Mouse (Mus musculus): ENCODE data around the gene Dlgap1. TPM values are rescaled to one million over a fixed set of nuclear protein-coding genes. Genes with fewer than 3 reads are reported as not detected.
A peak's percentile ranks its signal among the peaks of the same experiment; 100 is the strongest.

Dlgap1 gene
- polyA plus RNA-seq, 1 experiment from 2014 or later, result 7.2 TPM

DNA sequence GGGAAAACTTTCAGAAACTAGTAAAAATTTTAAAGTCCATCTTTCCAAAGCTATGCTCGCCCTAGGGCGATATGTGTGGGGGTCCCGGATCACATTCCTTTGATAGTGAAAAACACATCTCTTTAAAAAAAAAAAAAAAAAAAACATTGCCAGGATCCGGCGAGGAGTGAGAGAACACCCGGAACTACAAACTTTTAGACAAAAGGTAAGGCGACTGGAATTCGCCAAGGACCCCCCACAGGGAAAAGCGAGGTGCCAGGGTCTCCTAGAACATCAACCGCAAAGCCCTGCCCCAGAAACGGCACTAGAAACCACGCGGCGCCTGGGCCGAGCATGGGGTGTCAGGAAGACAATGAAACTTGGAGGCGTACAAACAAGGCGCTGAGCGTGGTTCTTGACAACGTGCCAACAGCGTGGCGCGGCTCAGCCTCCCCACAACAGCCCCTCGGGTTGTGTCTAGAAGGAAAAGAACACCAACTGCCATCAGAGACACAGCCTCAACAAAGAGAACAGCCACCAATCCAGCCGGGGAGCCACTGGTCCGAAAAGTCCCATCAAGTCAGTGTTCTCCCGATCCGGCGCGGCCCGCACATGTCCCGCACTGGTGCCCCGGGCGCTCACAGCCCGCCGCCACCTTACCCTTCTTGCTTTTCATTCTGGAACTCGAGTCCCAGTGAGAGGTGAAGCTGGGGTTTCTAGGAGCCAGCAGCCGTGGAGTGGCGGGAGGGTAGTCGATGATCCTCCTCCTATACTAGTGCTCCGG, 881.5 kb downstream of the Dlgap1 start:
- H3K27ac ChIP-seq, result peak overlapping the region; percentile 93
- peak; percentile 23 for ATAC-seq (ENCODE audit: low FRiP score)
- H3K36me3 ChIP-seq, result no peaks in the 10 kb centered on the region
- WGBS, result under 1% methylated on average over 40 of the region's 40 CpGs
- H3K4me2 ChIP-seq (replicated peaks), result peak overlapping the region; percentile 93
- peaks cover 4% of the 10 kb centered on the region; the same call in 1 of the 2 replicates for H3K27me3 ChIP-seq
- H3K4me3 ChIP-seq, result peak overlapping the region; percentile 71
- peak overlapping the region; percentile 74 for H3K9ac ChIP-seq
- no peaks in the 10 kb centered on the region for H3K9me3 ChIP-seq (replicated peaks)
- H3K4me1 ChIP-seq, result peaks cover 35% of the 10 kb centered on the region

- peak overlapping the region; percentile 93 for H3K4me2 ChIP-seq (replicated peaks)
- H3K4me3 ChIP-seq, result peak overlapping the region; percentile 71
- ATAC-seq (ENCODE audit: low FRiP score), result peak; percentile 61
- WGBS, result under 1% methylated on average over 54 of the region's 54 CpGs
- peaks cover 4% of the 10 kb centered on the region; the same call in 1 of the 2 replicates for H3K27me3 ChIP-seq
- H3K9me3 ChIP-seq (replicated peaks), result no peaks in the 10 kb centered on the region
- H3K27ac ChIP-seq, result peak overlapping the region; percentile 93
- no peaks in the 10 kb centered on the region for H3K36me3 ChIP-seq
- peaks cover 35% of the 10 kb centered on the region for H3K4me1 ChIP-seq
- H3K9ac ChIP-seq, result peak overlapping the region; percentile 74
These were observed 882.4 kb downstream of the Dlgap1 start for GRCm38 (mm10) chr17:70850996-70851991.

GRCm38 (mm10) chr17:70852011-70852685, 883.3 kb downstream of the Dlgap1 start:
- ATAC-seq (ENCODE audit: low FRiP score), result no peak
- H3K9ac ChIP-seq, result peak overlapping the region; percentile 82
- peaks cover 33% of the 10 kb centered on the region for H3K4me1 ChIP-seq
- peak overlapping the region; percentile 93 for H3K27ac ChIP-seq
- H3K36me3 ChIP-seq, result no peaks in the 10 kb centered on the region
- H3K4me2 ChIP-seq (replicated peaks), result peak overlapping the region; percentile 93
- H3K27me3 ChIP-seq, result peaks cover 4% of the 10 kb centered on the region; the same call in 1 of the 2 replicates
- H3K4me3 ChIP-seq, result peak overlapping the region; percentile 71
- H3K9me3 ChIP-seq (replicated peaks), result no peaks in the 10 kb centered on the region
- under 1% methylated on average over 29 of the region's 29 CpGs for WGBS

- Histone ChIP-seq H3K4me2 (replicated peaks) (peak overlapping the region; percentile 93), H3K9ac (peak overlapping the region; percentile 82), H3K27me3 (peaks cover 4% of the 10 kb centered on the region; the same call in 1 of the 2 replicates), H3K36me3 (no peaks in the 10 kb centered on the region), H3K9me3 (replicated peaks) (no peaks in the 10 kb centered on the region), H3K4me3 (peak overlapping the region; percentile 71), H3K27ac (peak overlapping the region; percentile 92), H3K4me1 (peaks cover 30% of the 10 kb centered on the region)
- peak; percentile 47 for ATAC-seq (ENCODE audit: low FRiP score)
- under 1% methylated on average over 49 of the region's 51 CpGs for WGBS
These were observed 884.0 kb downstream of the Dlgap1 start for GRCm38 (mm10) chr17:70852686-70853386.

GRCm38 (mm10) chr17:70853436-70853905, 884.6 kb downstream of the Dlgap1 start, which contains the start of gene Tgif1:
Gene Tgif1 (minus strand): TSS chr17:70853546.
- peak within 1 kb of the TSS; percentile 82 for H3K9ac ChIP-seq
- WGBS, result under 1% methylated on average over 29 of the region's 29 CpGs
- peak within 1 kb of the TSS; percentile 92 for H3K27ac ChIP-seq
- peaks cover 27% of the 10 kb centered on the region for H3K4me1 ChIP-seq
- H3K9me3 ChIP-seq (replicated peaks), result no peaks in the 10 kb centered on the region
- peak within 1 kb of the TSS; percentile 71 for H3K4me3 ChIP-seq
- ATAC-seq (ENCODE audit: low FRiP score), result peak; percentile 5; the same call in 1 of the 2 replicates
- peak within 1 kb of the TSS; percentile 93 for H3K4me2 ChIP-seq (replicated peaks)
- H3K27me3 ChIP-seq, result peaks cover 4% of the 10 kb centered on the region; the same call in 1 of the 2 replicates
- H3K36me3 ChIP-seq, result no peaks in the 10 kb centered on the region

GRCm38 (mm10) chr17:70854021-70854420, 885.1 kb downstream of the Dlgap1 start:
- H3K27me3 ChIP-seq, result no peaks in the 10 kb centered on the region
- 24% methylated on average over 6 of the region's 6 CpGs for WGBS
- H3K36me3 ChIP-seq, result no peaks in the 10 kb centered on the region
- H3K4me1 ChIP-seq, result peaks cover 22% of the 10 kb centered on the region
- H3K27ac ChIP-seq, result peak overlapping the region; percentile 92; the same call in 1 of the 2 replicates
- H3K9me3 ChIP-seq (replicated peaks), result no peaks in the 10 kb centered on the region
- no peak for ATAC-seq (ENCODE audit: low FRiP score)
- peak overlapping the region; percentile 93 for H3K4me2 ChIP-seq (replicated peaks)
- no peak overlapping the region; the same call in 1 of the 2 replicates for H3K9ac ChIP-seq
- H3K4me3 ChIP-seq, result peak overlapping the region; percentile 71

DNA sequence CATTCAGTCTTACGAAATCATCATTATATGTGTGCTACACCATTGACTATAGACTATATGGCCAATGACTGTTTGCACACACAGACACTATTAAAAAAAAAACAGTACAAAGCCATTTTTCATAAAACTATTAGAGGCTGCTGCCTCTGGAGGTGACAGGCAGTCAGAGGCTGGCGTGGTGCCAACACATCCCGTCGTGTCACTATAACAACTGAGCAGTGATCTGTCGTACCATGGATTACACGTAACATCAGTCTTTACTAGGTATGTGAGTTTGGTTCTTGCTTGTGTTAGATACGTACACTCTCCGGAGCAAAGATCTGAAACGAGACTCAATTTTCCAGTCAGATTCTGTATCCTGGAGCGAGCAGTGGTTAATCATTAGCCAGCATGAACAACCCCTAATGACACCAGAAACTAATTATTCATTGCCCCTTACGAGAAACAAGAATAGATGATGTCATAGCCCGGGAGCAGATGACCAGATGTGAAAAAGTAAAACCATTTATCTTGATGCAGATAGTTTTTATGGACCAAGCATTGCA, 888.1 kb downstream of the Dlgap1 start:
- Histone ChIP-seq H3K9ac (no peak overlapping the region), H3K4me1 (peaks cover 7% of the 10 kb centered on the region; the same call in 1 of the 2 replicates), H3K9me3 (replicated peaks) (no peaks in the 10 kb centered on the region), H3K4me3 (no peak overlapping the region), H3K4me2 (replicated peaks) (no peak overlapping the region), H3K27me3 (no peaks in the 10 kb centered on the region), H3K36me3 (no peaks in the 10 kb centered on the region), H3K27ac (no peak overlapping the region)
- WGBS, result 55% methylated on average over 12 of the region's 12 CpGs
- ATAC-seq (ENCODE audit: low FRiP score), result no peak

DNA sequence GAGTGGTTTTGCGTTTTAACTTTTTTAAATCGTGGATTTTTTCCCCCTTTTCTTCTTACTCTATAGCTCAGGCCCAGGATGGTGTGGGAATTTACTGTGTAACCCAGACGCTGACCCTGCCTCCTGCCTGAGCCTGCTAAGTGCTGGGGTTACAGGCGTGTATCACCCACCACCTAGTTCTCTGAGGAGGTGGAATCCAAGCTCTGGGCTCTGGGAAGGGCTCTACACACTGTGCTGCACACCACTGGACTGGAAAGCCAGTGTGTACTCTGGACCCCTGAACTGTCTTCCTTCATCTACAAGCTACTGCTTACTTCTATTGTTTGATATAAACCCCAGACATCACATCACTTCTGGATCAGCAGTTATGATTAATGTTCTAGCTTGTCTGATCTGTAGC, 889.9 kb downstream of the Dlgap1 start:
- H3K27ac ChIP-seq, result no peak overlapping the region
- WGBS, result 88% methylated on average over 4 of the region's 4 CpGs
- no peak for ATAC-seq (ENCODE audit: low FRiP score)
- H3K4me2 ChIP-seq (replicated peaks), result no peak overlapping the region
- H3K36me3 ChIP-seq, result no peaks in the 10 kb centered on the region
- no peak overlapping the region for H3K4me3 ChIP-seq
- peaks cover 4% of the 10 kb centered on the region; the same call in 1 of the 2 replicates for H3K4me1 ChIP-seq
- H3K9ac ChIP-seq, result no peak overlapping the region
- H3K9me3 ChIP-seq (replicated peaks), result no peaks in the 10 kb centered on the region
- no peaks in the 10 kb centered on the region for H3K27me3 ChIP-seq

- Histone ChIP-seq H3K9me3 (replicated peaks) (no peaks in the 10 kb centered on the region), H3K9ac (no peak overlapping the region), H3K27ac (no peak overlapping the region), H3K36me3 (no peaks in the 10 kb centered on the region), H3K4me3 (no peak overlapping the region), H3K4me2 (replicated peaks) (no peak overlapping the region), H3K4me1 (no peaks in the 10 kb centered on the region), H3K27me3 (no peaks in the 10 kb centered on the region)
- WGBS, result 97% methylated on average over 8 of the region's 8 CpGs
- no peak for ATAC-seq (ENCODE audit: low FRiP score)
These were observed 895.2 kb downstream of the Dlgap1 start for GRCm38 (mm10) chr17:70864117-70864516.

DNA sequence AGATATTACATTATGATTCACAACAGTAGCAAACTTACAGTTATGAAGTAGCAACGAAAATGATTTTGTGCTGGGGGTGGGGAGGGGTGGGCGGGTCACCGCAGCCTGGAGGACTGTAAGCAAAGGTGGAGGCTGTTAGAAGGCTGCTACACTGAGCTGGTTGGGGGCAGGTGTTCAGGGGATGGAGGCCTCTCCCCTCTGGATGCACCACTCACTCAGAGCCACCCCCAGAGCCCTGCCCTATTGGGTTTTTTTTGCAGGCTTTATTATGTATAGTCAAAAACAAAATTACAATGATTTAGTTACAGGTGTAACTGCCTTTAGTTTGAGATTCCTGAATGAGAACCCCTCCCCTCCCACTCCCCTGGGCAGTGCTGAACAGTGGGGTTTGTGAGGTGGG, 895.8 kb downstream of the Dlgap1 start:
- Histone ChIP-seq H3K36me3 (no peaks in the 10 kb centered on the region), H3K9ac (no peak overlapping the region), H3K9me3 (replicated peaks) (no peaks in the 10 kb centered on the region), H3K27ac (no peak overlapping the region), H3K4me2 (replicated peaks) (no peak overlapping the region), H3K4me3 (no peak overlapping the region), H3K4me1 (no peaks in the 10 kb centered on the region), H3K27me3 (no peaks in the 10 kb centered on the region)
- WGBS, result 94% methylated on average over 3 of the region's 3 CpGs
- ATAC-seq (ENCODE audit: low FRiP score), result no peak

Data from hindbrain, embryonic 12.5 days (tissue).